Mouse (Mus musculus) heart, embryonic 13.5 days (tissue): Measurements from ENCODE around the gene 1700010B08Rik. TPM values are rescaled to one million over a fixed set of nuclear protein-coding genes. Genes with fewer than 3 reads are reported as not detected.
"Not testable (repeated sequence)": the region's sequence is repeated elsewhere in the genome, so short reads cannot be mapped to it uniquely, and the experiment has no call there.

ENCODE experiments used
- ATAC-seq: fragments of 200-750 bp; cut with Nextera tagmentation; 2 replicates; pipeline ENCODE4 v1.8.0; 2017; ENCODE audit warnings: moderate TSS enrichment; ENCODE audit not compliant: insufficient number of reproducible peaks, low FRiP score, low TSS enrichment; ENCODE audit errors: extremely low read depth
- H3K27ac ChIP-seq: fragments of 300-500 bp; sonication (generic); replicated peaks from 2 replicates; pipeline ENCODE4 v1.5.1; 2015; ENCODE audit warnings: moderate library complexity, mild to moderate bottlenecking, inconsistent platforms
- H3K27me3 ChIP-seq: fragments of 300-500 bp; sonication (generic); replicated peaks from 2 replicates; pipeline ENCODE4 v1.6.1; 2015; ENCODE audit warnings: mild to moderate bottlenecking, inconsistent platforms
- H3K36me3 ChIP-seq: fragments of 300-500 bp; sonication (generic); 2 replicates; pipeline ENCODE4 v1.6.1; 2015; ENCODE audit warnings: mild to moderate bottlenecking, inconsistent platforms
- H3K4me1 ChIP-seq: fragments of 300-500 bp; sonication (generic); 2 replicates; pipeline ENCODE4 v1.6.1; 2015; ENCODE audit warnings: inconsistent platforms
- H3K4me2 ChIP-seq: fragments of 300-500 bp; sonication (generic); 2 replicates; pipeline ENCODE4 v1.6.1; 2015; ENCODE audit warnings: inconsistent platforms, mild to moderate bottlenecking, moderate library complexity
- H3K4me3 ChIP-seq: fragments of 300-500 bp; sonication (generic); 2 replicates; pipeline ENCODE4 v1.5.1; 2015; ENCODE audit warnings: moderate library complexity, mild to moderate bottlenecking, inconsistent platforms
- H3K9ac ChIP-seq: fragments of 300-500 bp; sonication (generic); 2 replicates; pipeline ENCODE4 v1.6.1; 2015; ENCODE audit warnings: inconsistent platforms, mild to moderate bottlenecking, moderate library complexity
- H3K9me3 ChIP-seq: fragments of 300-500 bp; sonication (generic); 2 replicates; pipeline ENCODE4 v1.6.1; 2016; ENCODE audit warnings: inconsistent platforms
- WGBS: fragments of 180-500 bp; shearing (Covaris S2); methylation state at CpG from one replicate; pipeline ENCODE4 v1.1.7; 2015; ENCODE audit warnings: mixed read lengths; 5-methylcytosine and 5-hydroxymethylcytosine counted together
- polyA plus RNA-seq: library from polyadenylated mRNA; unstranded; fragments of >200 nt; fragmentation: Nextera tagmentation; extraction: Ambion mirVana; gene quantifications from 2 replicates; pipeline ENCODE4 v1.2.1, GENCODE M21; 2015

The 1700010B08Rik gene
- polyA plus RNA-seq, result not detected in 2 replicates

DNA sequence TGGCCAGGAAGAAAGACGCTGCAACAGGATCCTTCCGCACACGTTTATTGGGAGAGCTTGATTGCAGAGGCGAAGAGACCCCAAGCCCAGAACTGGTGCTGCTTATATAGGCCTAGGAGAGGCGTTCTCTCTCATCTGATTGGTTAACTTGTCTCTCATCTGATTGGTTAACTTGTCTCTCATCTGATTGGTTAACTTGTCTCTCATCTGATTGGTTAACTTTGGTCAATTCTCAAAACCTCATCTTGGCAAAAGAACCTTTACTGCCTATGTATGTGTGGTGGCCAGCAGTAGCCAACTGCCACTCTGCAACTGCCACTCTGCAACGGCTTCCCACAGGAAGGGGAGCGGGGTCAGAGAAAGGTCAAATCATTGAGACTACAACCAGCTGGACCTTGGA, at the start of gene 1700010B08Rik:
Gene 1700010B08Rik, plus strand, starts transcription at position 301 of the 400 bp plus-strand sequence.
- not testable (repeated sequence) for H3K27me3 ChIP-seq, H3K4me3 ChIP-seq, H3K4me1 ChIP-seq, H3K9ac ChIP-seq, H3K36me3 ChIP-seq, H3K9me3 ChIP-seq, ATAC-seq, H3K4me2 ChIP-seq, H3K27ac ChIP-seq
- WGBS, result 75% methylated on average over 6 of the region's 7 CpGs

DNA sequence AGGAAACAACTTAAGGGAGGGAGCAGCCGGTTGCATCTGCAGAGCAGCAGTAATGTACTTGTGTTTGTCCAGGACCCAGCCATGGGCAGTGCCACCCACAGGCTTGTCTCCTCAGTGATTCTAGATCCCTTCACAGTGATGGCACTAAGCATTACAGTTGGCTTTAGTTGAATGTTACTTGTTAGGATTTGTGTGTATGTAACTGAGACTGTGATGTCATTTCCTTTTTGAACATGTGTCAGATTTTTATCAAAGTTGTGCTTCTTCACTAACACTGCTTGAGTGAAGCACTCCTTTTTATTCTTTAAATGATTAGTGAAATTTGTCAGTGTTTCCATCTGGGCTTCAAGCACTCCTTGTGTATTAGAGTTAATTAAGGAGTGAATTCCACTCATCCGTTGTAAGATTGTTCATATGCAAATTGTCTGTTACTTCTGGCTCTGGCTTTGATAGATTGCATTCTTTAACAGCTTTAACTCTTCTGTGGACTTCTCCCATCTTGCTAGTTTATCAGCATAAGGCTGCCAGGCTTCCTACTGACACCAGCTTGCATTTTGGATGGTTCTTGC, 46.8 kb upstream of the 1700010B08Rik start:
- WGBS, result 69% methylated on average over 2 of the region's 2 CpGs
- H3K9me3 ChIP-seq, result no peaks in the 10 kb centered on the region

DNA sequence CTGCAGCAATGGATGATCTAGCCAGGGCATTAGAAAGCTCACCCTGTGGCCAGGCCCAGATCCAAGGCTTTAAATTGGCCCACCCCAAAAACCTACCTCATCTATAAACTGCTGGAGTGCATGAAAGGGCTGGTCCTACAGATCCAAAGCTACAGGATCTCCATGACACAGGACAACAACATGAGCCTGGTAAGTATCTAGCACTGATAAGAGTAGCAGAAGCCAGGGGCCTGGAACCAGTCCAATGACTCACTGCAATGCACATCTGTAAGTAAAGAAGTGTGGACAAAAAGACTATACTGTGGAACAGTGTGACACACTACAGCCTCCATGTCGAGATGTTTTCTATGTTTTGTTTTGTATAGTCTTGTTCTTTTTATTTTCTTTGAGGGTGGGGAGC, 45.7 kb upstream of the 1700010B08Rik start:
- peak overlapping the region; percentile 22; the same call in 1 of the 2 replicates for H3K27ac ChIP-seq
- peaks cover 17% of the 10 kb centered on the region; the same call in 1 of the 2 replicates for H3K36me3 ChIP-seq
- no peaks in the 10 kb centered on the region for H3K27me3 ChIP-seq
- no peak; the same call in 1 of the 2 replicates for ATAC-seq
- H3K4me1 ChIP-seq, result peaks cover 55% of the 10 kb centered on the region
- no peak overlapping the region for H3K9ac ChIP-seq
- H3K4me3 ChIP-seq, result no peak overlapping the region
- H3K4me2 ChIP-seq, result no peak overlapping the region
- H3K9me3 ChIP-seq, result no peaks in the 10 kb centered on the region
- WGBS, result 26% methylated on average over 1 of the region's 1 CpGs

More for the DNA sequence above, 46.8 kb upstream of the 1700010B08Rik start:
- Histone ChIP-seq H3K4me3 (no peak overlapping the region), H3K9ac (no peak overlapping the region), H3K4me2 (no peak overlapping the region), H3K27ac (no peak overlapping the region), H3K27me3 (no peaks in the 10 kb centered on the region), H3K36me3 (peaks cover 23% of the 10 kb centered on the region), H3K4me1 (peaks cover 56% of the 10 kb centered on the region)
- no peak for ATAC-seq

DNA sequence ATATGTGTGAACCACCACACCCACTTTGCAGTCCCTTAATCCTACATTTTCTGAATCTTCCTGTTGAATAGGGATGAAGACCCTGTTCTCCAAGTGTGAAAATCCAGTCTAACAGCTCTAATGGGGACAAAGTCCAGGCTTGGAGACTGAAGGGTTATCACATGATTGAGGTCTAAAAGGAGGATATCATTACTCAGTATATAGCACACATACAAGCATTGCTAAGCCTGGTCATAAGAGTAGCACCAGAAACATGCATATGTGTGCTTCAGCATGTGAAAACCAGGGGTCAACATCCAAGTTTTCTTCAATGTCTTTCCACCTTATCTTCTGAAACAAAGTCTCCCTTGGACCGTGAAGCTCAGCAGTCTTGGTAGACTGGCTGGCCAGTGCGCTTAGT, 40.6 kb upstream of the 1700010B08Rik start:
- 86% methylated on average over 2 of the region's 2 CpGs for WGBS
- Histone ChIP-seq H3K9me3 (no peaks in the 10 kb centered on the region), H3K27me3 (no peaks in the 10 kb centered on the region), H3K4me1 (peaks cover 31% of the 10 kb centered on the region), H3K4me3 (no peak overlapping the region), H3K4me2 (no peak overlapping the region), H3K36me3 (peaks cover 27% of the 10 kb centered on the region), H3K9ac (no peak overlapping the region), H3K27ac (no peak overlapping the region)
- no peak for ATAC-seq

DNA sequence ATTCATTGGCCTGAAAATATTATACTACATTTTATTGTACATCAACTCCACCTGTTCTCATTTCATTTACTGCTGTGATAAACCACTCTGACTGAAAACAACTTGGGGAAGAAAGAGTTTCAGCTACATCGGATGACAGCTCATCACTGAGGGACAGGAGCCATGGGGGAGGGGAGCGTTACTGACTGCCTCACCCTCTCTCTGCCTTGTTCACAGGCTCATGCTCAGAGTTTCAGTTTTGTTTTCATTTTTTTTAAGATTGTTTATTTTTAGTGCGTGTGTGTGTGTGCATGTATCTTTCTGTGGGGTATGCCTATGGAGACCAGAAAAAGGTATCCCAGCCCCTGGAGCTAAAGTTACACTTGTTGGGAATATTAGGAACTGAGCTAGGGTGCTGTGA, 40.0 kb upstream of the 1700010B08Rik start:
- peaks cover 27% of the 10 kb centered on the region for H3K36me3 ChIP-seq
- H3K27ac ChIP-seq, result no peak overlapping the region
- 47% methylated on average over 3 of the region's 3 CpGs for WGBS
- H3K9ac ChIP-seq, result no peak overlapping the region
- H3K4me1 ChIP-seq, result peaks cover 28% of the 10 kb centered on the region
- no peak for ATAC-seq
- H3K9me3 ChIP-seq, result no peaks in the 10 kb centered on the region
- H3K4me2 ChIP-seq, result no peak overlapping the region
- H3K27me3 ChIP-seq, result no peaks in the 10 kb centered on the region
- H3K4me3 ChIP-seq, result no peak overlapping the region

DNA sequence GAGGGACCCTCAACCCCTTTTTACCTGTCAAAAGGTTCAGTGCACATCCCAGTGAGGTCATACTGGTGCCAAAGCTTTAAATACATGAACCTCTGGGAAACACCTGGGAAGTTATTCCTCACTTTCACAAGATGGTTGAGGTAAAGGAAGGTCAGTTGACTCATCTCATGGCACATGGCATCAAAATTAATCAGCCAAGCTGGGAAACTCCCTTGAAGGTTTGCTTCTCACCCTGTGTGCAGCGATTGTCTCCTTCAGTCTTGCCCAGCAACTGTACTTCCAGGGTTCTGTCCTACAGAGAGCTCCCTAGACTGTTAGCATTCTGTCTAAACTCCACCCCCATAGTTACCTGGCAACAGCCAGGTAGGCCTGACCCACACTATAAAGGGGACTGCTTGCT, 39.1 kb upstream of the 1700010B08Rik start:
- no peak for ATAC-seq
- 75% methylated on average over 1 of the region's 1 CpGs for WGBS
- no peaks in the 10 kb centered on the region for H3K27me3 ChIP-seq

DNA sequence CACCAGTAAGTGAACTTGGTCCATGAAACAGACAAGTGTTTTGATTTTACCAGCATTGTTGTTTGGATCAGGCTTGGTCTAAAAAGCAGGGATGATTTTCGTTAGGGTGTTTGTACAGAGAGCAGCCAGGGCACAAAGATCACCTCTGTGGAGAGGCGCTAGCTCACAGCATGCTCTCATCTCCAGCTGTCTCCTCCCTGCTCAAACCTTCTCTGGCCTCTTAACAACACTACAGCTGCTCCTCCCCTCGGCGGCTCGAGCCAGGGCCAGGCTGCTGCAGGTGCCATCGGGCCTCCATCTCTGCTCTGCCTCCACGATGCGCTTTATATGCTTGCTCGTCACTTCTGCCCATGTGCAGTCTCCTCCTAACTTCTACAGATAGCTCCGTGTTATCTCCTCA, 36.4 kb upstream of the 1700010B08Rik start:
- Histone ChIP-seq H3K9ac (no peak overlapping the region), H3K27me3 (no peaks in the 10 kb centered on the region), H3K9me3 (no peaks in the 10 kb centered on the region), H3K36me3 (peaks cover 11% of the 10 kb centered on the region), H3K27ac (no peak overlapping the region), H3K4me2 (no peak overlapping the region), H3K4me1 (peaks cover 36% of the 10 kb centered on the region), H3K4me3 (no peak overlapping the region)
- ATAC-seq, result no peak
- WGBS, result 51% methylated on average over 10 of the region's 10 CpGs

More for the DNA sequence above, 39.1 kb upstream of the 1700010B08Rik start:
- Histone ChIP-seq H3K4me3 (no peak overlapping the region), H3K36me3 (peaks cover 17% of the 10 kb centered on the region), H3K4me1 (peaks cover 28% of the 10 kb centered on the region), H3K27ac (no peak overlapping the region), H3K9me3 (no peaks in the 10 kb centered on the region), H3K4me2 (no peak overlapping the region), H3K9ac (no peak overlapping the region)

DNA sequence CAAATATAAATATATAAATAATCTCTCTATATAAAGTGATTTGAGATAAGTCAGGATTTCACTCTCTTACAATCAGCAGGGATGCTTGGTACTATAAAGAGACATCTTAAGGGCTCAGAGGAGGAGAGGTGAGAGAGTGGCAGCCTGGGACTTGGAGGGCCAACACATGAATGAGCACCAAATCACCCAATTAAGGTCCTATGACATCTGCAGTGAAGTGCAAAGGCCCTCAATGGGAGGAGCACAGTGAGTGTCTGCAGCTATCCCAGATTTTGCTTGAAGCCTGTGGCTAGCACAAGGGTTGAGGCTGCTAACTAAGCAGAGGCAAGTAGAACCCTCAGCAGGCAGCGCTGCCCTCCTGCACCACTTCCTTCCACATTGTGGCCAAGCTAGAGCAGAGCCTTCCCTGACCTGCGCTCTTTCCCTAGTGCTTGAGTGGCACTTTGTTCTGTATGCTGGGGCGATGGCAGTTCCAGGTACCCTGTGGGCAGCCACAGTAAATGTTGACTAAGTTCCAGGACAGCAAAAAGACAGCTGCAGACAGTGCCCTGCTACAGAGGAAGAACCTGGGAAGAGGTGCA, 33.3 kb upstream of the 1700010B08Rik start:
- H3K9me3 ChIP-seq, result no peaks in the 10 kb centered on the region
- H3K4me3 ChIP-seq, result no peak overlapping the region
- H3K36me3 ChIP-seq, result peaks cover 42% of the 10 kb centered on the region
- ATAC-seq, result no peak; the same call in 1 of the 2 replicates
- 95% methylated on average over 3 of the region's 3 CpGs for WGBS
- no peaks in the 10 kb centered on the region for H3K27me3 ChIP-seq
- no peak overlapping the region for H3K27ac ChIP-seq
- no peak overlapping the region for H3K9ac ChIP-seq
- no peak overlapping the region for H3K4me2 ChIP-seq
- H3K4me1 ChIP-seq, result peaks cover 27% of the 10 kb centered on the region

DNA sequence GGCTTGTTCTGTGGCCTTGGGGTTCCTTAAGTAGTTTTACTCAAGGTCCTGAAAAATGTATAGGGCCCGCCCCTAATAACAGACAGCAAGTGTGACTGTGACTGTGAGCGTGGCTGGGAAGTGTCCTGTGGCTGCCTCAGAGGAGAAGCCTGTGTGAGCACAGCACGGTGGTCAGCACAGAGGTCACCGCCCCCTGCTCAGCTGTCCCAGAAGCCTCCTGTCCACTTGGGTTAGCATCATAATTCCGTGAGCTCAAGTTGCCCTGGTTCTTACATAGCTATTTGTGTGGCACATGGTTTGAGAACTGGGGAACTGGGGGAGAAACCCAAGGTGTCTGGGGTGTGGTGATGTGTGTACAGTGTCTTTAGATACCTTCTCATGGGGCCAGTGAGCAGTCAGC, 31.9 kb upstream of the 1700010B08Rik start:
- no peak overlapping the region for H3K27ac ChIP-seq
- no peaks in the 10 kb centered on the region for H3K9me3 ChIP-seq
- no peak for ATAC-seq
- peaks cover 54% of the 10 kb centered on the region for H3K36me3 ChIP-seq
- no peak overlapping the region for H3K4me3 ChIP-seq
- H3K4me2 ChIP-seq, result no peak overlapping the region
- no peak overlapping the region for H3K9ac ChIP-seq
- no peaks in the 10 kb centered on the region for H3K27me3 ChIP-seq
- H3K4me1 ChIP-seq, result peaks cover 28% of the 10 kb centered on the region
- 81% methylated on average over 5 of the region's 5 CpGs for WGBS

DNA sequence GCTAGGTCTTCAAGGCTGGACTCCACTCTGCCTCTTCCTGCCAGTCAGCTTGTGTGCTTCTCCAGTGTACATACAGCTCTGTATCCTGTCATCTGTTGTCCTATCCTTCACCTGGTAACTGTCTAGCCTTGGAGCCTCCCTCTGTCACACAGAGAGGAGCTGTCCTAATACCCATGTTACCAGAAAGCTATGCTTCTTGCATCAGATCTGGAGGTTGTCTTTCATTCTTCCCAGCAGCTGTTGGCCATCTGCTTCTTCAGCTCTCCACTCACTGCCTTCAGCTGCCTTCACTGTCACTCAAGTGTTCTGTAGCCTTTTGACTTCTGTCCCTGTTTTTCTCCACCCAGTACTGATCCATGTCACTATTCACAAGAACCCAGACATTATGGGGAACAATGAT, 29.4 kb upstream of the 1700010B08Rik start:
- Histone ChIP-seq H3K4me1 (peaks cover 26% of the 10 kb centered on the region), H3K4me3 (no peak overlapping the region), H3K9me3 (no peaks in the 10 kb centered on the region), H3K27ac (no peak overlapping the region), H3K4me2 (no peak overlapping the region), H3K27me3 (no peaks in the 10 kb centered on the region), H3K9ac (no peak overlapping the region), H3K36me3 (peaks cover 44% of the 10 kb centered on the region)
- ATAC-seq, result no peak

DNA sequence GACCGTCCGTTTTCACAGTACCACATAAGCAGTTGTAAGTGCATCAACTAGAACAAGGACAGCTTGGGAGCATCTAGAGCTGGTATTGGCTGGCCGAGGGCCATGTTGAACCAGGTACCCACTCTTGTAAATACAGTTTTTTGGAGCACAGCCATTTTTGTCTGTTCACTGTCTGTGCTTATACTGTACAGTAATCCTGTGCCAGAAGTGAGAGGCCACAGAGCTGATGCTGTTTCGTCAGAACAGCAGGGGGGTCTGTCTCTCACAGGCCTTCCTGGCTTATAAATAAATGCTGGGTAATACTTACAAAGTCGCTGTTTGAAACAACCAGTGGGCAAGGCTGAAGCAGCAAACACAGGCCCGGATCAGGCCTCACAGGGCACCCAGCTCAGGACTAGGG, 27.5 kb upstream of the 1700010B08Rik start:
- Histone ChIP-seq H3K9me3 (no peaks in the 10 kb centered on the region), H3K9ac (no peak overlapping the region), H3K4me1 (peaks cover 18% of the 10 kb centered on the region), H3K27me3 (no peaks in the 10 kb centered on the region), H3K4me3 (no peak overlapping the region), H3K4me2 (no peak overlapping the region), H3K36me3 (peaks cover 63% of the 10 kb centered on the region), H3K27ac (no peak overlapping the region)
- 86% methylated on average over 6 of the region's 6 CpGs for WGBS
- no peak for ATAC-seq

DNA sequence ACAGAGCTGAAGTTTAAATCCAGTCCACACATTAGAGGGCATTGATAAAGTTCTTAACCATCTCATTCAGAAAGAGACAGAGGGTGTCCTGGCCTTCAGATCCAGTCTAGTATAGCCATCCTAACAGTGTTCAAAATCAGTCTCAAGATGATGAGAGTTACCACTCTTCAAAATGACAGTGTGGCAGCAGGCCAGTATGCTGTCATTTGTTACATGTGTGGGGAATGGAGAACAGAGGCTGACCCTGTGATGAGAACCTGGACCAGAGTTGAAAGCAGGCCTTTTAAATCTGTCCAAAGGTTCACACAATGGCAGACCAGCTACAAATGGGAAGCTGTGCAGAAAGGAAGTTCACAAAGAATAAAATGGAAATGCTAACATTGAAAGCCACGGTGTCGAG, 26.5 kb upstream of the 1700010B08Rik start:
- no peak overlapping the region for H3K9ac ChIP-seq
- peaks cover 18% of the 10 kb centered on the region for H3K4me1 ChIP-seq
- H3K9me3 ChIP-seq, result no peaks in the 10 kb centered on the region
- H3K36me3 ChIP-seq, result peaks cover 73% of the 10 kb centered on the region
- no peaks in the 10 kb centered on the region for H3K27me3 ChIP-seq
- peak; percentile 46; the same call in 1 of the 2 replicates for ATAC-seq
- no peak overlapping the region for H3K4me3 ChIP-seq
- peak overlapping the region; percentile 47; the same call in 1 of the 2 replicates for H3K27ac ChIP-seq
- 37% methylated on average over 2 of the region's 2 CpGs for WGBS
- H3K4me2 ChIP-seq, result no peak overlapping the region
